Mouse (Mus musculus) hematopoietic stem cell, adult 5-6 weeks (primary cell): Measurements from ENCODE around the gene Gm10972. TPM values are rescaled to one million over a fixed set of nuclear protein-coding genes. Genes with fewer than 3 reads are reported as not detected.
"Not testable (repeated sequence)": the region's sequence is repeated elsewhere in the genome, so short reads cannot be mapped to it uniquely, and the experiment has no call there.

ENCODE experiments used
- ATAC-seq, 2 experiments: fragments of 125-278 bp in 1 of 2; replicated peaks in 1 of 2; 2 replicates each; pipeline ENCODE4 v1.8.0; 2016 to 2017; ENCODE audit warnings: inconsistent platforms in 2 of 2, mild to moderate bottlenecking in 2 of 2, moderate number of reproducible peaks in 2 of 2, low read depth in 1 of 2, moderate TSS enrichment in 1 of 2; ENCODE audit not compliant: low FRiP score in 2 of 2, poor library complexity in 2 of 2, severe bottlenecking in 2 of 2, insufficient read depth in 1 of 2, low TSS enrichment in 1 of 2
- total RNA-seq: library from RNA; stranded (forward); fragments of 172-1452, 232-1000 nt; gene quantifications from 2 replicates; pipeline ENCODE4 v1.2.3, GENCODE M21; 2017

Gene Gm10972
- total RNA-seq, 1 experiment from 2014 or later = not detected

GRCm38 (mm10) chr3:94650409-94650808 is 7.5 kb downstream of the Gm10972 start:
- ATAC-seq = no peak

GRCm38 (mm10) chr3:94653967-94654366 is 11.1 kb downstream of the Gm10972 start:
- not testable (repeated sequence) for ATAC-seq

- ATAC-seq = peak; percentile 12 to 27; a peak in 3 of 4 replicates
Measured at GRCm38 (mm10) chr3:94657852-94658739, 15.2 kb downstream of the Gm10972 start.

- ATAC-seq = peak; percentile 91 to 93
Measured at GRCm38 (mm10) chr3:94658740-94659095, 15.8 kb downstream of the Gm10972 start, which contains the start of gene Tuft1. TSS of gene Tuft1 (minus strand) at chr3:94658872.

GRCm38 (mm10) chr3:94659142-94659748 is 16.3 kb downstream of the Gm10972 start:
- peak; percentile 41 to 51 for ATAC-seq

GRCm38 (mm10) chr3:94660841-94661240 is 17.9 kb downstream of the Gm10972 start:
- not testable (repeated sequence) for ATAC-seq

GRCm38 (mm10) chr3:94665060-94665802 is 22.3 kb downstream of the Gm10972 start:
- ATAC-seq = not testable (repeated sequence)

GRCm38 (mm10) chr3:94665896-94666295 is 23.0 kb downstream of the Gm10972 start:
- not testable (repeated sequence) for ATAC-seq

GRCm38 (mm10) chr3:94675101-94675500 is 32.2 kb downstream of the Gm10972 start:
- ATAC-seq = not testable (repeated sequence)

GRCm38 (mm10) chr3:94679351-94679841 is 36.5 kb downstream of the Gm10972 start:
- ATAC-seq = no peak

- ATAC-seq = not testable (repeated sequence)
Measured at GRCm38 (mm10) chr3:94680032-94680431, 37.1 kb downstream of the Gm10972 start.

- ATAC-seq = no peak
Measured at GRCm38 (mm10) chr3:94680783-94681182, 37.9 kb downstream of the Gm10972 start.

GRCm38 (mm10) chr3:94683646-94684045 is 40.7 kb downstream of the Gm10972 start:
- ATAC-seq = no peak

GRCm38 (mm10) chr3:94685989-94686772 is 43.3 kb downstream of the Gm10972 start:
- peak in 1 of 2 experiments; percentile 62; a peak in 2 of 4 replicates for ATAC-seq

GRCm38 (mm10) chr3:94688698-94689097 is 45.8 kb downstream of the Gm10972 start:
- not testable (repeated sequence) for ATAC-seq

GRCm38 (mm10) chr3:94689195-94689594 is 46.3 kb downstream of the Gm10972 start:
- not testable (repeated sequence) for ATAC-seq

GRCm38 (mm10) chr3:94690162-94690561 is 47.2 kb downstream of the Gm10972 start:
- not testable (repeated sequence) for ATAC-seq
